Mouse (Mus musculus) CD4-positive, CD25-positive, alpha-beta regulatory T cell, adult 2 months (primary cell): ENCODE data around the gene Glipr1.
"Not testable (repeated sequence)": the region's sequence is repeated elsewhere in the genome, so short reads cannot be mapped to it uniquely, and the experiment has no call there.

Experiments
- DNase-seq: peaks from one replicate; pipeline ENCODE4 v3.0.0-alpha.2; 2012; ENCODE audit warnings: low read depth, low spot score

The Glipr1 gene

GRCm38 (mm10) chr10:112002544-112003215 is at the start of gene Glipr1:
TSS of gene Glipr1 (minus strand) at chr10:112002631.
- DNase-seq, result peak; percentile 79

GRCm38 (mm10) chr10:112051956-112052355 is 49.5 kb upstream of the Glipr1 start:
- DNase-seq, result peak; percentile 4

GRCm38 (mm10) chr10:112051220-112051619 is 48.8 kb upstream of the Glipr1 start:
- DNase-seq, result peak; percentile 25

- not testable (repeated sequence) for DNase-seq
These were observed 41.9 kb upstream of the Glipr1 start for GRCm38 (mm10) chr10:112044283-112044682.

- DNase-seq, result not testable (repeated sequence)
These were observed 41.1 kb upstream of the Glipr1 start for GRCm38 (mm10) chr10:112043523-112043922.

GRCm38 (mm10) chr10:112028689-112029088 is 26.3 kb upstream of the Glipr1 start:
- DNase-seq, result not testable (repeated sequence)

- DNase-seq, result no peak
These were observed 21.2 kb upstream of the Glipr1 start for GRCm38 (mm10) chr10:112023585-112023984.

- DNase-seq, result not testable (repeated sequence)
These were observed 7.1 kb upstream of the Glipr1 start for GRCm38 (mm10) chr10:112009511-112009910.

- DNase-seq, result peak; percentile 12
These were observed 493 bp downstream of the Glipr1 start for GRCm38 (mm10) chr10:112001756-112002520.

GRCm38 (mm10) chr10:112001350-112001749 is 1.1 kb downstream of the Glipr1 start:
- DNase-seq, result no peak

- peak; percentile 59 for DNase-seq
These were observed 1.9 kb downstream of the Glipr1 start for GRCm38 (mm10) chr10:112000568-112000967.

- DNase-seq, result no peak
These were observed 2.7 kb downstream of the Glipr1 start for GRCm38 (mm10) chr10:111999765-112000164.

GRCm38 (mm10) chr10:111997671-111998070 is 4.8 kb downstream of the Glipr1 start:
- no peak for DNase-seq

GRCm38 (mm10) chr10:111996911-111997347 is 5.5 kb downstream of the Glipr1 start:
- DNase-seq, result peak; percentile 89

GRCm38 (mm10) chr10:111996549-111996904 is 5.9 kb downstream of the Glipr1 start:
- peak; percentile 61 for DNase-seq

GRCm38 (mm10) chr10:111995803-111996548 is 6.5 kb downstream of the Glipr1 start:
- DNase-seq, result peak; percentile 64

- no peak for DNase-seq
These were observed 16.0 kb downstream of the Glipr1 start for GRCm38 (mm10) chr10:111986453-111986852.

GRCm38 (mm10) chr10:111983070-111983469 is 19.4 kb downstream of the Glipr1 start:
- no peak for DNase-seq

GRCm38 (mm10) chr10:111977584-111977983 is 24.8 kb downstream of the Glipr1 start:
- peak; percentile 86 for DNase-seq

GRCm38 (mm10) chr10:111972542-111973361 is 29.7 kb downstream of the Glipr1 start, which contains the start of gene Krr1:
TSS of gene Krr1 (plus strand) at chr10:111972664.
- peak; percentile 98 for DNase-seq

GRCm38 (mm10) chr10:111971929-111972328 is 30.5 kb downstream of the Glipr1 start:
- no peak for DNase-seq
